Mouse (Mus musculus): Measurements from ENCODE around the gene Mepce.

GRCm38 (mm10) chr5:137753111-137753832 is 34.2 kb downstream of the Mepce start:
- TF ChIP-seq CTCF (IDR thresholded peaks at IDR 0.05; ENCODE audit: extremely low read depth, insufficient read length, insufficient replicate concordance, low read depth, low read length) = no peak
- no peak for TF ChIP-seq POLR2A (IDR thresholded peaks at IDR 0.05; ENCODE audit: low read depth, low read length)

All from small intestine, adult 2 months (tissue).